Mouse (Mus musculus) heart, embryonic 15.5 days (tissue): ENCODE results near the gene Klhl33. TPM values are rescaled to one million over a fixed set of nuclear protein-coding genes. Genes with fewer than 3 reads are reported as not detected.
A peak's percentile ranks its signal among the peaks of the same experiment; 100 is the strongest.
"Not testable (repeated sequence)": the region's sequence is repeated elsewhere in the genome, so short reads cannot be mapped to it uniquely, and the experiment has no call there.

Experiments
- ATAC-seq: fragments of 200-750 bp; cut with Nextera tagmentation; replicated peaks from 2 replicates; pipeline ENCODE4 v1.8.0; 2017; ENCODE audit warnings: low read depth, moderate TSS enrichment; ENCODE audit not compliant: insufficient number of reproducible peaks, insufficient read depth, low FRiP score
- H3K27ac ChIP-seq: fragments of 300-500 bp; sonication (generic); 2 replicates; pipeline ENCODE4 v1.5.1; 2015; ENCODE audit warnings: mild to moderate bottlenecking, inconsistent platforms
- H3K27me3 ChIP-seq: fragments of 300-500 bp; sonication (generic); 2 replicates; pipeline ENCODE4 v1.6.1; 2015; ENCODE audit warnings: inconsistent platforms
- H3K36me3 ChIP-seq: fragments of 300-500 bp; sonication (generic); 2 replicates; pipeline ENCODE4 v1.6.1; 2015; ENCODE audit warnings: mild to moderate bottlenecking, inconsistent platforms
- H3K4me1 ChIP-seq: fragments of 300-500 bp; sonication (generic); replicated peaks from 2 replicates; pipeline ENCODE4 v1.6.1; 2015; ENCODE audit warnings: inconsistent platforms
- H3K4me2 ChIP-seq: fragments of 300-500 bp; sonication (generic); 2 replicates; pipeline ENCODE4 v1.6.1; 2015; ENCODE audit warnings: inconsistent platforms, mild to moderate bottlenecking, moderate library complexity
- H3K4me3 ChIP-seq: fragments of 300-500 bp; sonication (generic); 2 replicates; pipeline ENCODE4 v1.5.1; 2015; ENCODE audit warnings: mild to moderate bottlenecking, inconsistent platforms
- H3K9ac ChIP-seq: fragments of 300-500 bp; sonication (generic); 2 replicates; pipeline ENCODE4 v1.6.1; 2015; ENCODE audit warnings: mild to moderate bottlenecking, inconsistent platforms
- H3K9me3 ChIP-seq: fragments of 300-500 bp; sonication (generic); replicated peaks from 2 replicates; pipeline ENCODE4 v1.6.1; 2016; ENCODE audit warnings: inconsistent platforms
- WGBS: fragments of 180-500 bp; shearing (Covaris S2); methylation state at CpG from one replicate; pipeline ENCODE4 v1.1.7; 2015; ENCODE audit warnings: mixed read lengths; 5-methylcytosine and 5-hydroxymethylcytosine counted together
- polyA plus RNA-seq: library from polyadenylated mRNA; unstranded; fragments of >200 nt; fragmentation: Nextera tagmentation; extraction: Ambion mirVana; gene quantifications from 2 replicates; pipeline ENCODE4 v1.2.1, GENCODE M21; 2015

Klhl33 gene
- polyA plus RNA-seq: 0.08 and 0.18 TPM in 2 replicates

- H3K27ac ChIP-seq: no peak within 1 kb of the TSS
- ATAC-seq: peak; percentile 41; the same call in 1 of the 2 replicates
- WGBS: 27% methylated on average over 7 of the region's 7 CpGs
Observed at GRCm38 (mm10) chr14:50897374-50897765, at the start of gene Klhl33. Klhl33 (minus strand) TSS chr14:50897507.

GRCm38 (mm10) chr14:50945526-50945925 lies 48.2 kb upstream of the Klhl33 start:
- WGBS: 25% methylated on average over 3 of the region's 3 CpGs
- peaks cover 10% of the 10 kb centered on the region for H3K4me1 ChIP-seq
- not testable (repeated sequence) for H3K36me3 ChIP-seq, ATAC-seq, H3K27me3 ChIP-seq, H3K9me3 ChIP-seq
- H3K4me3 ChIP-seq: peak overlapping the region; percentile 61
- peak overlapping the region; percentile 60 for H3K4me2 ChIP-seq
- peak overlapping the region; percentile 45 for H3K9ac ChIP-seq
- H3K27ac ChIP-seq: peak overlapping the region; percentile 93; the same call in 1 of the 2 replicates

More at GRCm38 (mm10) chr14:50897374-50897765, at the start of gene Klhl33:
- Histone ChIP-seq H3K4me1 (peaks cover 20% of the 10 kb centered on the region), H3K4me3 (peak within 1 kb of the TSS; percentile 51), H3K4me2 (peak within 1 kb of the TSS; percentile 91), H3K9me3 (no peaks in the 10 kb centered on the region), H3K9ac (peak within 1 kb of the TSS; percentile 53), H3K27me3 (peaks cover 9% of the 10 kb centered on the region; the same call in 1 of the 2 replicates), H3K36me3 (no peaks in the 10 kb centered on the region)

- Histone ChIP-seq H3K4me3 (peak overlapping the region; percentile 61), H3K27ac (peak overlapping the region; percentile 93), H3K9ac (peak overlapping the region; percentile 45), H3K4me1 (peaks cover 10% of the 10 kb centered on the region), H3K4me2 (peak overlapping the region; percentile 60)
- H3K27me3 ChIP-seq, H3K9me3 ChIP-seq, ATAC-seq, H3K36me3 ChIP-seq: not testable (repeated sequence)
- 11% methylated on average over 6 of the region's 6 CpGs for WGBS
Observed at GRCm38 (mm10) chr14:50945081-50945480, 47.8 kb upstream of the Klhl33 start.

- peak overlapping the region; percentile 61 for H3K4me3 ChIP-seq
- H3K4me2 ChIP-seq: peak overlapping the region; percentile 60
- WGBS: under 1% methylated on average over 15 of the region's 15 CpGs
- peaks cover 10% of the 10 kb centered on the region for H3K4me1 ChIP-seq
- peak; percentile 95 for ATAC-seq
- not testable (repeated sequence) for H3K36me3 ChIP-seq, H3K9me3 ChIP-seq, H3K27me3 ChIP-seq
- H3K9ac ChIP-seq: peak overlapping the region; percentile 45
- peak overlapping the region; percentile 93 for H3K27ac ChIP-seq
Observed at GRCm38 (mm10) chr14:50944668-50945033, 47.3 kb upstream of the Klhl33 start.

- 13% methylated on average over 31 of the region's 31 CpGs for WGBS
Observed at GRCm38 (mm10) chr14:50943932-50944667, 46.8 kb upstream of the Klhl33 start, which contains the start of gene Gm49342. Gm49342 (plus strand) TSS chr14:50944517.

GRCm38 (mm10) chr14:50938940-50939339 lies 41.6 kb upstream of the Klhl33 start:
- H3K4me1 ChIP-seq: peaks cover 2% of the 10 kb centered on the region
- no peak overlapping the region for H3K9ac ChIP-seq
- 21% methylated on average over 2 of the region's 2 CpGs for WGBS
- no peak overlapping the region for H3K4me2 ChIP-seq
- no peak overlapping the region for H3K27ac ChIP-seq
- H3K36me3 ChIP-seq: no peaks in the 10 kb centered on the region
- H3K4me3 ChIP-seq: no peak overlapping the region
- no peaks in the 10 kb centered on the region for H3K27me3 ChIP-seq
- H3K9me3 ChIP-seq: no peaks in the 10 kb centered on the region
- no peak for ATAC-seq

More at GRCm38 (mm10) chr14:50943932-50944667, 46.8 kb upstream of the Klhl33 start, which contains the start of gene Gm49342:
- Histone ChIP-seq H3K4me3 (peak within 1 kb of the TSS; percentile 61), H3K9me3 (no peaks in the 10 kb centered on the region), H3K4me2 (peak within 1 kb of the TSS; percentile 60), H3K4me1 (peaks cover 10% of the 10 kb centered on the region), H3K36me3 (no peaks in the 10 kb centered on the region), H3K27me3 (no peaks in the 10 kb centered on the region), H3K9ac (peak within 1 kb of the TSS; percentile 45), H3K27ac (peak within 1 kb of the TSS; percentile 93)
- peak; percentile 96 for ATAC-seq

GRCm38 (mm10) chr14:50938119-50938908 lies 41.0 kb upstream of the Klhl33 start:
- no peak overlapping the region for H3K27ac ChIP-seq
- no peak overlapping the region for H3K4me2 ChIP-seq
- WGBS: 81% methylated on average over 3 of the region's 3 CpGs
- no peak for ATAC-seq
- H3K4me3 ChIP-seq: no peak overlapping the region
- H3K27me3 ChIP-seq: no peaks in the 10 kb centered on the region
- no peak overlapping the region for H3K9ac ChIP-seq
- no peaks in the 10 kb centered on the region for H3K9me3 ChIP-seq
- H3K4me1 ChIP-seq: no peaks in the 10 kb centered on the region
- no peaks in the 10 kb centered on the region for H3K36me3 ChIP-seq

GRCm38 (mm10) chr14:50936649-50937048 lies 39.3 kb upstream of the Klhl33 start:
- Histone ChIP-seq H3K9me3 (no peaks in the 10 kb centered on the region), H3K27me3 (no peaks in the 10 kb centered on the region), H3K9ac (no peak overlapping the region), H3K27ac (no peak overlapping the region), H3K4me2 (no peak overlapping the region), H3K36me3 (no peaks in the 10 kb centered on the region), H3K4me3 (no peak overlapping the region), H3K4me1 (peaks cover 1% of the 10 kb centered on the region)
- no peak for ATAC-seq
- WGBS: 47% methylated on average over 1 of the region's 1 CpGs

- Histone ChIP-seq H3K27ac (peak overlapping the region; percentile 91), H3K27me3 (no peaks in the 10 kb centered on the region), H3K9me3 (no peaks in the 10 kb centered on the region), H3K9ac (peak overlapping the region; percentile 63), H3K4me2 (peak overlapping the region; percentile 79), H3K4me1 (peaks cover 12% of the 10 kb centered on the region), H3K4me3 (peak overlapping the region; percentile 95), H3K36me3 (peaks cover 22% of the 10 kb centered on the region)
- 11% methylated on average over 12 of the region's 12 CpGs for WGBS
- ATAC-seq: no peak
Observed at GRCm38 (mm10) chr14:50931493-50932020, 34.2 kb upstream of the Klhl33 start.

GRCm38 (mm10) chr14:50930754-50931492 lies 33.6 kb upstream of the Klhl33 start, which contains the start of the genes Pip4p1 and Pnp:
Pip4p1 (minus strand) TSS chr14:50930856.
Pnp (plus strand) TSS chr14:50931082.
- peak; percentile 99 for ATAC-seq
- Histone ChIP-seq H3K4me3 (peak within 1 kb of the TSS; percentile 95), H3K9ac (peak within 1 kb of the TSS; percentile 99), H3K4me2 (peak within 1 kb of the TSS; percentile 87), H3K4me1 (peaks cover 15% of the 10 kb centered on the region), H3K27ac (peak within 1 kb of the TSS; percentile 91), H3K9me3 (no peaks in the 10 kb centered on the region), H3K36me3 (peaks cover 27% of the 10 kb centered on the region), H3K27me3 (no peaks in the 10 kb centered on the region)
- WGBS: 0% methylated on average over 68 of the region's 68 CpGs
